Mouse (Mus musculus) liver, embryonic 16.5 days (tissue): ENCODE measurements around the gene Hoxd10. TPM values are rescaled to one million over a fixed set of nuclear protein-coding genes. Genes with fewer than 3 reads are reported as not detected.

Experiments
- ATAC-seq: fragments of 200-750 bp; cut with Nextera tagmentation; 2 replicates; pipeline ENCODE4 v1.8.0; 2017; ENCODE audit warnings: low read depth, mild to moderate bottlenecking, moderate number of reproducible peaks, moderate library complexity
- H3K27ac ChIP-seq: fragments of 300-500 bp; sonication (generic); 2 replicates; pipeline ENCODE4 v1.5.1; 2014; ENCODE audit warnings: mild to moderate bottlenecking, low read length
- H3K27me3 ChIP-seq: fragments of 300-500 bp; sonication (generic); 2 replicates; pipeline ENCODE4 v1.6.1; 2014; ENCODE audit warnings: low read depth, low read length, mixed read lengths; ENCODE audit not compliant: control insufficient read depth, insufficient read depth
- H3K36me3 ChIP-seq: fragments of 300-500 bp; sonication (generic); 2 replicates; pipeline ENCODE4 v1.6.1; 2014; ENCODE audit warnings: mild to moderate bottlenecking; ENCODE audit not compliant: control insufficient read depth, insufficient read depth
- H3K4me1 ChIP-seq: fragments of 300-500 bp; sonication (generic); 2 replicates; pipeline ENCODE4 v1.6.1; 2014; ENCODE audit warnings: low read depth, low read length, mixed read lengths; ENCODE audit not compliant: control insufficient read depth
- H3K4me2 ChIP-seq: fragments of 300-500 bp; sonication (generic); 2 replicates; pipeline ENCODE4 v1.6.1; 2014; ENCODE audit warnings: low read depth, low read length, mixed read lengths
- H3K4me3 ChIP-seq: fragments of 300-500 bp; sonication (generic); 2 replicates; pipeline ENCODE4 v1.5.1; 2014; ENCODE audit warnings: low read depth, mild to moderate bottlenecking, low read length
- H3K9ac ChIP-seq: fragments of 300-500 bp; sonication (generic); 2 replicates; pipeline ENCODE4 v1.6.1; 2014; ENCODE audit warnings: low read depth, low read length
- H3K9me3 ChIP-seq: fragments of 300-500 bp; sonication (generic); replicated peaks from 2 replicates; pipeline ENCODE4 v1.6.1; 2016; ENCODE audit warnings: low read length; ENCODE audit not compliant: control insufficient read depth
- WGBS: fragments of 180-500 bp; shearing (Covaris S2); extraction: QIAGEN DNeasy Blood & Tissue Kit; methylation state at CpG from one replicate; pipeline ENCODE4 v1.1.7; 2014; ENCODE audit not compliant: insufficient replicate concordance; 5-methylcytosine and 5-hydroxymethylcytosine counted together
- polyA plus RNA-seq: library from polyadenylated mRNA; unstranded; fragments of >200 nt; fragmentation: Nextera tagmentation; extraction: Ambion mirVana; gene quantifications from 2 replicates; pipeline ENCODE4 v1.2.1, GENCODE M21; 2015

Gene Hoxd10
- polyA plus RNA-seq, 1 experiment from 2014 or later = not detected

DNA sequence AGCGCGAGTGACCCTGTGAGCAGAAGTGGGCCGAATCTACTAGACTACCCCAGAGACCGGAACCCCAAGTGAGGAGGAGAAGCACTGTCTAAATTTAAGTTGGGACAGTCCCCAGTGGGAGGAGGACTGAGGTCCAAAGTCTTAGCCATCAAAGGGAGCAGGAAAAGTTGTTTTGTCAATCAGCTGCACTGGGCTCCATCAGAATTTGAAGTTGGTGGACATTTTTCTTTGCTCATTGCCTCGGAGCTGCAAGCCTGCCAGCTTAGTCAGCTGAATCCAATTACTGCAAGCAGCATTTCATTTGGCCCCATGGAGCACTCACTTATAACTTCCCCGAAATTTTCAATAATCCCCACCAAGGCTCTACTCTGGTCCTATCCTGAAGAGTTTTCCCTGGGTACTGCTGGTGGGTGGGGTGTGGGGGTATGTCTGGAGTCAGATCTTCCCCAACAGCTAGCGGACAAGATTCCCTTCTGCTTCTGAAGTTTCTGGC, 45.9 kb downstream of the Hoxd10 start:
- H3K4me2 ChIP-seq = no peak overlapping the region
- H3K9ac ChIP-seq = no peak overlapping the region
- no peaks in the 10 kb centered on the region for H3K4me1 ChIP-seq
- WGBS = 15% methylated on average over 7 of the region's 7 CpGs
- no peak overlapping the region for H3K4me3 ChIP-seq
- no peak overlapping the region for H3K27ac ChIP-seq
- H3K36me3 ChIP-seq = no peaks in the 10 kb centered on the region
- peaks cover 95% of the 10 kb centered on the region for H3K27me3 ChIP-seq
- ATAC-seq = no peak
- no peaks in the 10 kb centered on the region for H3K9me3 ChIP-seq

DNA sequence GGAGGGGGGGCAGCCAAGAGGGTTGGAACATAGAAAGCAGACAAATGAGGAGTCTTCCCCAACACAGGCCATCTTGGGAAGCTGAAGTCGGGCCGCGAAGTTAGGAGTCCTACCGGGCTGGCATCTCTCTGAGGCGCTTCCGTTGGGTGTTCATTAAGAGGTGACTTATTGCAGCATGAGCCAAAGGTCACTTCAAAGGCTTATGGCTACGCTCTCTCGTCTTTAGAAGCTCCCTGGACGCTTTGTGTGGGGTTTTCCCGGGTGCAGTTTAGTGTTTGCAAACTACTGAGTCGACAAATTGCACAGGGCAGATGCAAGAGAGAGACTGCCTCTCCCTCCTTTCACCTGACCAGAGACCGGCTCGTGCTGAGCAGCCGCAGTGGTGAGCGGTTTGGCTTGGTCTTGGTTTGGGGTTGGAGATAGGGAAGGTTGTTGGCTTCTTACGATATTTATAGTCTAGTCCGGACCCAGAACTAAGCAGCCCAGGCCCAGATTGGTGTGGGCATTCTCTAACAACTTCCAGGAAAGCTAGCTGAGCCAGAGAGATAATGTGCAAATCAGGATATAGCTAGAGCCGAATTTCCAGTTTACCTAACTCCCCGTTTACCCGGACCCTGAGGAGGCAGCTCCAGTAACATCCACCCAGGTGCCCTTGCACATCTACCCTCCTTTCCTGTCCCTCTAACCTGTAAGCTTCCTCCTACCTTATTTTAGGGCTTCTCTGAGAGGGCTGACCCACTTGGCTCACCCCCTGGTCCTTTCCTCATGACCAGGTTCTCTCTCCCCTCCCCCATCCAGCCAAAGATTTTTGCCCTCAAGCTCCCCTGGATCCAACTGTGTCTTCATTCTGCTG, 47.1 kb downstream of the Hoxd10 start:
- ATAC-seq = no peak
- no peak overlapping the region for H3K9ac ChIP-seq
- no peaks in the 10 kb centered on the region for H3K36me3 ChIP-seq
- H3K27ac ChIP-seq = no peak overlapping the region
- H3K4me1 ChIP-seq = no peaks in the 10 kb centered on the region
- H3K27me3 ChIP-seq = peaks cover 92% of the 10 kb centered on the region
- no peaks in the 10 kb centered on the region for H3K9me3 ChIP-seq
- no peak overlapping the region for H3K4me3 ChIP-seq
- WGBS = 4% methylated on average over 20 of the region's 20 CpGs
- H3K4me2 ChIP-seq = no peak overlapping the region

DNA sequence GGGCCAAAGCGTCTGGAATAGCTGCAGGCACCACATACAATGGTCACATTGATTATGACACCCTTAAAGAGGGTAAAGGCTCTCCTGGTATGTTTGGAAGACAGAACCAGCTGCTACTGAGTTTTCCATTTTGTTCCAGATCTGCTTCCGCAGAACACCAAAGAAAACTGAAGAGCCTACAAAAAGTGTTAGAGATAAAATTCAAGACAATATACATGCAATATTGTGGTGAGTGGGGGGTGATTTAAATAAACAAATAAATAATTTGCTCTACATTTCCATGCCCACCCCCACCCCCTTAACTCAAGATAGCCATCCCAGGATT, 47.7 kb downstream of the Hoxd10 start:
- Histone ChIP-seq H3K9ac (no peak overlapping the region), H3K4me3 (no peak overlapping the region), H3K9me3 (no peaks in the 10 kb centered on the region), H3K27ac (no peak overlapping the region), H3K4me2 (no peak overlapping the region), H3K36me3 (no peaks in the 10 kb centered on the region), H3K4me1 (no peaks in the 10 kb centered on the region), H3K27me3 (peaks cover 92% of the 10 kb centered on the region)
- 9% methylated on average over 2 of the region's 2 CpGs for WGBS
- ATAC-seq = no peak

DNA sequence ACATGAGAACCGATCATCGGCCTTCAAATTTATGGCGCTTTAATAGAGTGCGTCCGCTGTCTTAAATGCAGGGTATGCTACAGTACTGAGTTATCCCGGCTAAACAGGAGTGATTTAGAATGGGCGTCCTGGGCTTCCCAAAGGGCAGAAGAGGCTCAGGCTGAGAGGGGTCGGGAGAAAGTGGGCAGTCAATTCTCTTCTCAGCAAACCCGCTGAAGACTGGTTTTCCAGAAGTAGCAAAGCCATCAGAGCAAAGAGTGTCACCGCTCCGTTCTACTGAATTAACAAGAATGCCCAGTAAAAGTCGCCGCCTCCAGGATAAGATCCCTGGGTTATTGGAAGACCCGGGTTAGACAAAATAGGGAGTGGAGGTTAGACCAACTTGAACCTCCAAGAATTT, 48.1 kb downstream of the Hoxd10 start:
- no peaks in the 10 kb centered on the region for H3K36me3 ChIP-seq
- no peaks in the 10 kb centered on the region for H3K4me1 ChIP-seq
- 9% methylated on average over 14 of the region's 14 CpGs for WGBS
- no peak overlapping the region for H3K27ac ChIP-seq
- no peak overlapping the region for H3K4me3 ChIP-seq
- no peaks in the 10 kb centered on the region for H3K9me3 ChIP-seq
- no peak overlapping the region for H3K4me2 ChIP-seq
- peaks cover 92% of the 10 kb centered on the region for H3K27me3 ChIP-seq
- no peak overlapping the region for H3K9ac ChIP-seq
- ATAC-seq = no peak

DNA sequence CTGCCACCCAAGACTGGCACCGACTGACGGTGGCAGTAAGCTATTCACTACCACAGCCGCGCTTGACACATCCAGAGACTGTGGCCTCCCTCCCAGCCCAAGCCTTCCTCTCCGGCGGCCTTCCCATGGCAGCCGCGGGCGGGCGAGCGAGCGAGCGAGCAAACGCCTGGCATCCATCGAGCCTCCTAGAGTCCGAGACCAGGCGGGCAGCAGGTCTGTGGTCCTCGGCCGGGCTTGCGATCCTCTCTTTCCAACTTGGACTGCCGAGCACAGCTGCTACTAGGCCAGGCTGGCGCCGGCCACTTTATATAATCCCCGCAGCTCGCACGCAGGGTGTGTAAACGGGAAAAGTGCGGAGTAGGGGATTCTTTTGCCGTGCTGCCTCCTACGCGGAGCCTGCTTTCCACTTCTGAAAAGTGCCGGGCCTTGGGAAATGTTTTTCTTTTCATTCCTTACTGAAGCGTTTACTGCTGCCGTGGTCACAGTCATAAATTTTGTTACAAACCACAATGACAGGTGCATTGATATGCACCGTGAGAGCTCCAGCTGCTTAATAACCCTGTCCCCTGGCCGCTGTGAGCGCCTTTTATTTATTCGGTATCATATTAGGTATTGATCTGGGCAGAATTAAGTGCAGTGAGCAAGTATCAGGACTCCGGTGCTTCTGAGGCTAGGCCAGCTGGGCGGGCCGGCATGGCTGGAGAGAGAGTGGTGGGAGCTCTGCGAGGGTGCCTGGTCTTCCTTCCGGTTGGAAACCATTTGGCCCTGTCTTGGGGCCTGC, 48.8 kb downstream of the Hoxd10 start:
- 2% methylated on average over 43 of the region's 43 CpGs for WGBS
- no peaks in the 10 kb centered on the region for H3K36me3 ChIP-seq
- peaks cover 92% of the 10 kb centered on the region for H3K27me3 ChIP-seq
- no peaks in the 10 kb centered on the region for H3K4me1 ChIP-seq
- no peak overlapping the region for H3K4me2 ChIP-seq
- H3K4me3 ChIP-seq = no peak overlapping the region
- no peak overlapping the region for H3K9ac ChIP-seq
- no peaks in the 10 kb centered on the region for H3K9me3 ChIP-seq
- no peak for ATAC-seq
- no peak overlapping the region for H3K27ac ChIP-seq

DNA sequence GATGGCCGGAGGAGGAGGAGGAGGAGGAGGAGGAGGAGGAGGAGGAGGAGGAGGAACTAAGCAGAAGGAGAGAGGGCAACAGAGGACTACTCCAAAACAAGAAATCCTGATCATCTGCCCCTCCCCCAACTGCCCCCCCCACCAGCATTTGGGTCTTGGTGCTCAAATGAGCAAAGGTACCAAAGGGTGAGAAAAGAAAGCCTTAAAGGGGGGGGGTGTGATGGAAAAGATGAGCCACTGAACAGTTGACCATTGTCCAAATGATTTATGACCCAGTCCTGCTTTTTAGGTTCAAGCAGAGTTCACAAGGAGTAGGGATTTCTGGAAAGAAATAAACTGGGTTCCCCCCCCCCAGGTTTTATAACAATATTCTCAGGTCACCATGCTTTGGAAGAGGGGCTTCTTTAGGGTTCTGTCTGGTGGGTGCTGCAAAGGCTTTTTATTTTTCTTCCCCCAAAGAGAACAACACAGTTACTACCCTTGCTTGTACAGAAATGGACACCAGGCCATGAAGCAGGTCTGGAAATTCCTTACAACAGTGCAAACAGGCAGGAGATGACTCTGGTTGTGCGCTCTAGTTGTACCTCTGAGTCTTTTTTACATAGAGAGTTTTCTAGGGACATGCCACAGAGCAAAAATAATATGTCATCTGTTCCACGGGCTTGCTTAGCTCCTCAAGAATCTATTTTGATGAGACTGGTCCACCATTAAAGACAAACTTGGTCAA, 49.7 kb downstream of the Hoxd10 start:
- no peak overlapping the region for H3K4me2 ChIP-seq
- H3K27ac ChIP-seq = no peak overlapping the region
- no peaks in the 10 kb centered on the region for H3K9me3 ChIP-seq
- no peak overlapping the region for H3K4me3 ChIP-seq
- H3K9ac ChIP-seq = no peak overlapping the region
- H3K36me3 ChIP-seq = no peaks in the 10 kb centered on the region
- WGBS = 50% methylated on average over 2 of the region's 3 CpGs
- peaks cover 92% of the 10 kb centered on the region for H3K27me3 ChIP-seq
- ATAC-seq = no peak
- no peaks in the 10 kb centered on the region for H3K4me1 ChIP-seq

DNA sequence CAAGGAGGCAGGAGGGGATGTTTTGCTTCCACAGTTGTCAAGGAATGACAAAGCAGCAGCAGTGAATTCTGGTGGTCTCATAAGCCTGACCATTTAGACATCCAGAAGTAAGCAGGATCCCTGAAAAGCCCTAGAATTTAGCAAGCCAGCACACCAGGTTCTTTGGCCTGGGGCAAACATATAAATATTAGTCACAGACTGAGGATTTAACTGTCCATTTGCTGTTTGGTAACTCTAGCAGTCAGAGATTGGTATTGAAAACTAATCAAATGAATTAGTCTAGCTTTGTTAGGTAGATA, 50.2 kb downstream of the Hoxd10 start:
- Histone ChIP-seq H3K9me3 (no peaks in the 10 kb centered on the region), H3K4me1 (no peaks in the 10 kb centered on the region), H3K27me3 (peaks cover 92% of the 10 kb centered on the region), H3K36me3 (no peaks in the 10 kb centered on the region), H3K4me2 (no peak overlapping the region), H3K9ac (no peak overlapping the region), H3K4me3 (no peak overlapping the region), H3K27ac (no peak overlapping the region)
- no peak for ATAC-seq
